Mouse (Mus musculus) forebrain, postnatal 0 days (tissue): ENCODE measurements around the gene Large2. TPM values are rescaled to one million over a fixed set of nuclear protein-coding genes. Genes with fewer than 3 reads are reported as not detected.

ENCODE experiments used
- ATAC-seq: fragments of 200-750 bp; cut with Nextera tagmentation; 2 replicates; pipeline ENCODE4 v1.8.0; 2017; ENCODE audit warnings: mild to moderate bottlenecking, moderate library complexity
- DNase-seq: peaks from one replicate; pipeline ENCODE4 v3.0.0-alpha.2; 2015
- H3K27ac ChIP-seq: fragments of 300-500 bp; sonication (generic); 2 replicates; pipeline ENCODE4 v1.5.1; 2014; ENCODE audit warnings: low read depth, mild to moderate bottlenecking, antibody characterized with exemption, low read length, moderate library complexity, mixed read lengths
- H3K27me3 ChIP-seq: fragments of 300-500 bp; sonication (generic); 2 replicates; pipeline ENCODE4 v1.6.1; 2014; ENCODE audit warnings: mild to moderate bottlenecking, low read length, mixed read lengths; ENCODE audit not compliant: insufficient read depth
- H3K36me3 ChIP-seq: fragments of 300-500 bp; sonication (generic); 2 replicates; pipeline ENCODE4 v1.6.1; 2014; ENCODE audit warnings: mild to moderate bottlenecking, moderate library complexity; ENCODE audit not compliant: insufficient read depth
- H3K4me1 ChIP-seq: fragments of 300-500 bp; sonication (generic); 2 replicates; pipeline ENCODE4 v1.6.1; 2014; ENCODE audit warnings: antibody characterized with exemption; ENCODE audit not compliant: insufficient read depth
- H3K4me2 ChIP-seq: fragments of 300-500 bp; sonication (generic); 2 replicates; pipeline ENCODE4 v1.6.1; 2014; ENCODE audit warnings: low read depth, mild to moderate bottlenecking, moderate library complexity
- H3K4me3 ChIP-seq: fragments of 300-500 bp; sonication (generic); 2 replicates; pipeline ENCODE4 v1.5.1; 2014; ENCODE audit warnings: low read depth, low read length, mixed read lengths
- H3K9ac ChIP-seq: fragments of 300-500 bp; sonication (generic); 2 replicates; pipeline ENCODE4 v1.6.1; 2014; ENCODE audit warnings: mild to moderate bottlenecking
- H3K9me3 ChIP-seq: fragments of 300-500 bp; sonication (generic); 2 replicates; pipeline ENCODE4 v1.6.1; 2016; ENCODE audit warnings: low read length
- CTCF ChIP-seq: sonication (generic); IDR thresholded peaks from 2 replicates; pipeline ENCODE4 v1.5.1; 2016; ENCODE audit warnings: antibody characterized with exemption, control low read depth, low read depth
- WGBS: fragments of 180-500 bp; shearing (Covaris S2); extraction: QIAGEN DNeasy Blood & Tissue Kit; methylation state at CpG from one replicate; pipeline ENCODE4 v1.1.7; 2014; 5-methylcytosine and 5-hydroxymethylcytosine counted together
- polyA plus RNA-seq: library from polyadenylated mRNA; unstranded; fragments of >200 nt; fragmentation: Nextera tagmentation; extraction: Ambion mirVana; gene quantifications from 2 replicates; pipeline ENCODE4 v1.2.1, GENCODE M21; 2015
- total RNA-seq: library from RNA; depleted of rRNA; stranded (reverse); fragments of >200 nt; gene quantifications from 2 replicates; pipeline ENCODE4 v1.2.3, GENCODE M21; 2014

Large2 gene
- total and polyA plus RNA-seq, 2 experiments from 2014 or later: 0.10 to 1.5 TPM

DNA sequence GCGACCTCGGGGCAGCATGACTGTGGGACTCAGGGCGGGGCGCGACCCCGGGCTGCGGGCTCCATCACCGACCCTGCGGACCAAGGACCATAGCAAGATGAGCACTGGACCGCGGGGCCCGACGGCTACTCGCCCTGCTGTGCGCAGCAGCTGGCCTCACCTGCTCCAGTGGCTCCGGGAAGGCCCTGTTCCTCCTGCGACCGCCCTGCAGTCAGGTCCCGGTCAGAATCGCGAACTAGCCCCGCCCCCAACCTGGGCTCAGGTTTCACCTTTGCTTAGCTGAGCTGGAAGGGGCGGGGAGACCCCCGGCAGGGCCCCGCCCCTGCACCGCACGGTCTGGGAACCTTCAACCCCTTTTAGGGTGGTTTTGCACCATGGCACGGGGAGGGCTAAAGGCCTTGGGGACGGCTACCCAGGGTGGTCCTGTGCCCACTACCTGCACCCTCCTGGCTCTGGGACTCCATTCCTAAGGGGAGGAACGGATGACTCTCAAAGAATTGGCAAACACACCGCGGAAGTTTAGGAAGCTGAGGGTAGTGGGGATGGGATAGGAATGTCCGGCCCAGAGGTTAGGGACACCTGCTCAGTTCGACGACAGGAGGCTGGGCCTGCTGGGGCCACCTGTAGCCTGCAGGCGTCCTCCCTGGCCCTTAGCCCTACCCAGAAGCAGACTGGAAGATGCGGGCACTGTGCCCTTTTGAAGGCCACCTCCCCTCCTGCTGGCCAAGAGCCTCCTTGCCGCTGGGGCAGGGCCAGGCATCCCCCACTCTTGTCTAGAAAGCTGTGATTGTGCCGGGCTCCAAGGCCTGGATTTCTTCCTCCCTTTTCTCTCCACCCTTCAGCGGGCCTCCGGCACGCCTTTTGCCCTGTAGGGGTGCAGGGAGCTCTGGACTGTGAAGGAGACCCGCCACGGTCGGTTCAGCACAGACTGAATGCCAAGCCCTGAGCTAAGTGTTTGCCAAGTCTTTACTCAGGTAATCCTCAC lies 3.6 kb downstream of the Large2 start:
- WGBS: 3% methylated on average over 45 of the region's 45 CpGs
- H3K9ac ChIP-seq: peak overlapping the region; percentile 25; the same call in 1 of the 2 replicates

DNA sequence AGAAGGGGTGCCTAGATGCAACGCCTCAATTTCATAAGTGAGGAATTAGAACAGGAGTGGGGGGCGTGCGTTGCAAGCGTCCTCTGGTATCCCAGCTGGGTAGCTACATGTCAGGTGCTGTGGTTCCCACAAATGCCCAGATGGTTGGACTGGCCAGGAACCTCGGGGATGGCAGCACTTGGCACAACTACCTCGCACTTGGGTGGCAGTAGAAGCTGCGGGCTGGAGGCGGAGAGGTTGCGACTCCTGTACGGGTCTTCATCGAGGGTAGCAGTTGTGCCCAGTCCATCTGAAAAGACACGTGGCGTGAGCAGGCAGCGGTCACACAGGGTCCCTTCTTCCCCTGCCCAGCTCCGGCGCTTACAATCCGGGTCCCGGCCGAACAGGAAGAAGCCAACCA lies 4.3 kb downstream of the Large2 start:
- Histone ChIP-seq H3K4me1 (peaks cover 17% of the 10 kb centered on the region), H3K27me3 (peaks cover 6% of the 10 kb centered on the region; the same call in 1 of the 2 replicates), H3K27ac (no peak overlapping the region), H3K36me3 (no peaks in the 10 kb centered on the region; the same call in 1 of the 2 replicates), H3K9ac (peak overlapping the region; percentile 25; the same call in 1 of the 2 replicates), H3K9me3 (no peaks in the 10 kb centered on the region), H3K4me3 (peak overlapping the region; percentile 18), H3K4me2 (peak overlapping the region; percentile 47)
- no peak for ATAC-seq
- TF ChIP-seq CTCF: no peak
- DNase-seq: no peak
- WGBS: 14% methylated on average over 19 of the region's 19 CpGs

More for the DNA sequence above, 3.6 kb downstream of the Large2 start:
- Histone ChIP-seq H3K4me3 (peak overlapping the region; percentile 18), H3K4me2 (peak overlapping the region; percentile 47), H3K36me3 (no peaks in the 10 kb centered on the region; the same call in 1 of the 2 replicates), H3K4me1 (peaks cover 22% of the 10 kb centered on the region), H3K27me3 (peaks cover 6% of the 10 kb centered on the region; the same call in 1 of the 2 replicates), H3K9me3 (no peaks in the 10 kb centered on the region), H3K27ac (no peak overlapping the region)
- ATAC-seq: no peak
- DNase-seq: no peak
- TF ChIP-seq CTCF: peak; percentile 14; the same call in 1 of the 2 replicates

DNA sequence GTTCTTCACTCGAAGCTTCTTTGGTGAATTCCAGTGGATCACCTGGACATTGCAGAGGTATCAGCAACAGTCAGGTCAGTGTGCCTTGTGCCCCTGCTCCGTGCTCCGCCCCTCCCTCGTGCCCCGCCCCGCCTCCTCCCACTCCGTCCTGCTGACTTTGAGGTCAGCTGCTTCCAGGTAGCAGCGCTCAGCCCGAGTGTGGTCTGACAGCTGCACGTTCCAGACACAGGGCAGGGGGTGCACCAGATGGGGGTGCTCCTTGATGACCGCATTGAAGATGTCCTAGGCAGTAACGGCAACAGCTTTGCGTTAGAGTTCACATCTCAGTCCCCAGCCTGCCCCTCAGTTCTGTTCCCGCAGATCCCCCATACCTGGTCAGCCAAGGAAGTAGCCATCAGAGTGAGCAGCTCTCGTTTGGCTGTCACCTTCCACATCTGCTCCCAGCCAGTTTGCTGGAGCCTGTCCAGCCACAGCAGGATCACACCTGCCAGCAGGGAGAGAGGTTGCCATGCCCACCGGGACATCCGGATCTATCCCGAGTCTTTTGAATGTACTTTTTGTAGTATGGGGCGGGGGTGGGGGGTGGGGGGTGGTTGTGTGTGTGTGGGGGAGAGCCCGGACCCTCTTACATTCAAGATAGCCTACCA lies 7.2 kb downstream of the Large2 start:
- H3K4me1 ChIP-seq: peaks cover 9% of the 10 kb centered on the region; the same call in 1 of the 2 replicates
- ATAC-seq (no peak), DNase-seq (no peak)
- no peaks in the 10 kb centered on the region for H3K9me3 ChIP-seq
- no peak overlapping the region for H3K4me2 ChIP-seq
- no peak overlapping the region for H3K9ac ChIP-seq
- H3K36me3 ChIP-seq: peaks cover 14% of the 10 kb centered on the region; the same call in 1 of the 2 replicates
- WGBS: 49% methylated on average over 20 of the region's 20 CpGs
- no peak overlapping the region for H3K27ac ChIP-seq
- H3K4me3 ChIP-seq: no peak overlapping the region
- TF ChIP-seq CTCF: no peak
- peaks cover 6% of the 10 kb centered on the region; the same call in 1 of the 2 replicates for H3K27me3 ChIP-seq

DNA sequence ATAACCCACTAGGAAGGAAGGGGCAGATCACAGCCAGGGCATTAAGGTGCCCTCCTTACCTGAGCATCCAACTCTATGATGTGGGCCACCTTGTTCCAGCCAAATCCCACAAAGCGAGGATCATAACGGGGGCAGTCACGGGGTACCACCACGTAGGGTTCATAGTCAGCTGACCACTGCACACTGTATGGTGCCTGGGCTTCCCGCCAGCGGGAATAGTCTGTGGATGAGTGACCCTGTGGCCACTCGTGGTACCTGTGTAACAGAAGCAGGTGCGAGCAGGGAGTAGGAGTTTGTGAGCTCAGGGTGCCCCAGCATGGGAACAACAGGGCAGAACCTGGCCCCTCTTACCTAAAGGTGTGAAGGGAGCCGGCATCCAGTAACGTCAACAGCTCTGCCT lies 9.1 kb downstream of the Large2 start:
- DNase-seq: no peak
- ATAC-seq: no peak
- Histone ChIP-seq H3K4me2 (no peak overlapping the region), H3K9ac (no peak overlapping the region), H3K4me1 (no peaks in the 10 kb centered on the region), H3K36me3 (peaks cover 22% of the 10 kb centered on the region), H3K4me3 (no peak overlapping the region), H3K9me3 (no peaks in the 10 kb centered on the region), H3K27me3 (peaks cover 6% of the 10 kb centered on the region; the same call in 1 of the 2 replicates), H3K27ac (no peak overlapping the region)
- TF ChIP-seq CTCF: no peak
- 92% methylated on average over 10 of the region's 10 CpGs for WGBS

DNA sequence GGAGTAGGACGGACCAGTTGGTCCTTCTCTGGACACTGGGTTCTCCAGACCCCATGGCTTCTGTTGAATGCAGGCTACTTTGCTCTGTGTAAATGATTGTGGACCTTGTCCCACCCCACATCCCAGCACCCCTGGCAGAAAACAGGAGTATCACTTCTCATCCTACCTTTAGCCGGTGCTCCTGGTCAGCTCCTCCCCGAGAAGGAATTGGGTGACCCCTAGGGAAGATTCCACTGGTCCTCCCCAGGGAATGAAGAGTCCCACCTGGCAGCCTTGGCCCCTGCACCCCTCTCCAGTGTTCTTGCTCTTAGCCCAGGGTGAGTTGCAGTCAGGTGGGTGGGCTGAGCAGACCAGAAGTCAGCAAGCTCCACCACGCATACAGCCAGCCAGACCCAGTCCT lies 10.6 kb downstream of the Large2 start:
- H3K4me1 ChIP-seq: no peaks in the 10 kb centered on the region
- no peak overlapping the region for H3K4me3 ChIP-seq
- ATAC-seq (no peak), DNase-seq (no peak)
- no peak overlapping the region for H3K9ac ChIP-seq
- TF ChIP-seq CTCF: no peak
- no peak overlapping the region for H3K27ac ChIP-seq
- no peak overlapping the region for H3K4me2 ChIP-seq
- no peaks in the 10 kb centered on the region for H3K27me3 ChIP-seq
- H3K9me3 ChIP-seq: no peaks in the 10 kb centered on the region
- H3K36me3 ChIP-seq: peaks cover 34% of the 10 kb centered on the region
- 90% methylated on average over 4 of the region's 4 CpGs for WGBS

DNA sequence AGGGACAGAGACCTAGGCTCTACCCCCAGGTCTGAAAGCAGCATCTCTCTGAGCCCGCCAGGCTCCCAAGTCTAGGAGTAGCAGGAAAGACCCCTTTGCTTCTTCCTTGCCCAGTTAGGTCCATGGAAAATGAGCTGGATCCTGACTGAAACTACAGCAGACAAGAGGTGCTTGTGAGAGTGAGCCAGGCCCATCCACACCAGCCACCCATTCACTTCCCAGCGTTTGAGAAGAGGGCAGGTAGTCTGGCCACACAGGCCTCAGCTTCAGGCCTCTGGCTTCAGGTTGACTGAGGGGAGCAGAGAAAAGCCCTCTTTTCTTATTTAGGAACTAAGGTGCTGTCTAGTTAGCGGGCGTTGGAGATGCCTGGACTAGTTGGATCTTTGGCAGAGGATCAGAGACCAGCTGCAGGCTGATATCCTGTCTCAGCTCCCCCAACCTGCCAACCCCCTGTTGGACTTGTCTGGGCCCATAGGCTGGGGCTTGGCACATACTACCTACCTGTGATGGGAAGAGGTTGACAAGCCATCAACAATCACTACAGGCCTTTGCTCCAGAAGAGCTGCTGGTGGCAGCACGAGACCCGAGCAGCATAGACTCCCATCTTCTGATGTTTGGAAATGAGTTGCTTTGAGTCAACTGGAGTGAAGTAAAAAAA lies 12.0 kb downstream of the Large2 start:
- no peaks in the 10 kb centered on the region for H3K4me1 ChIP-seq
- H3K27me3 ChIP-seq: no peaks in the 10 kb centered on the region
- no peaks in the 10 kb centered on the region for H3K9me3 ChIP-seq
- peaks cover 48% of the 10 kb centered on the region for H3K36me3 ChIP-seq
- no peak overlapping the region for H3K4me3 ChIP-seq
- no peak overlapping the region for H3K9ac ChIP-seq
- WGBS: 92% methylated on average over 6 of the region's 6 CpGs
- no peak for TF ChIP-seq CTCF
- H3K4me2 ChIP-seq: no peak overlapping the region
- no peak for ATAC-seq
- DNase-seq: no peak
- no peak overlapping the region for H3K27ac ChIP-seq
